Mouse (Mus musculus): Measurements from ENCODE around the gene 4930433I11Rik. TPM values are rescaled to one million over a fixed set of nuclear protein-coding genes. Genes with fewer than 3 reads are reported as not detected.
"Not testable (repeated sequence)": the region's sequence is repeated elsewhere in the genome, so short reads cannot be mapped to it uniquely, and the experiment has no call there.

4930433I11Rik gene
- polyA plus RNA-seq (2016; fragmentation: Nextera tagmentation; extraction: Ambion mirVana): not detected in 2 replicates

GRCm38 (mm10) chr7:40987243-40987642, at the start of gene 4930433I11Rik:
Gene 4930433I11Rik, plus strand, starts transcription at chr7:40987543.
- no peak within 1 kb of the TSS for H3K27ac ChIP-seq
- no peaks in the 10 kb centered on the region for H3K27me3 ChIP-seq (ENCODE audit: insufficient read depth, poor library complexity, severe bottlenecking)
- H3K9me3 ChIP-seq: no peaks in the 10 kb centered on the region
- H3K36me3 ChIP-seq: no peaks in the 10 kb centered on the region
- DNase-seq (ENCODE audit: low spot score): no peak
- no peak within 1 kb of the TSS for H3K4me3 ChIP-seq
- 85% methylated on average over 1 of the region's 1 CpGs for WGBS
- H3K4me1 ChIP-seq (replicated peaks): no peaks in the 10 kb centered on the region

GRCm38 (mm10) chr7:40939371-40939770, 48.0 kb upstream of the 4930433I11Rik start:
- 93% methylated on average over 1 of the region's 1 CpGs for WGBS
- no peak for DNase-seq (ENCODE audit: low spot score)
- H3K9me3 ChIP-seq: no peaks in the 10 kb centered on the region
- no peaks in the 10 kb centered on the region for H3K4me1 ChIP-seq (replicated peaks)
- H3K27ac ChIP-seq: no peak overlapping the region
- H3K36me3 ChIP-seq: no peaks in the 10 kb centered on the region
- no peak overlapping the region for H3K4me3 ChIP-seq
- H3K27me3 ChIP-seq (ENCODE audit: insufficient read depth, poor library complexity, severe bottlenecking): no peaks in the 10 kb centered on the region

GRCm38 (mm10) chr7:40942233-40942935, 45.0 kb upstream of the 4930433I11Rik start:
- Histone ChIP-seq H3K9me3 (no peaks in the 10 kb centered on the region), H3K4me3 (no peak overlapping the region), H3K4me1 (replicated peaks) (no peaks in the 10 kb centered on the region), H3K36me3 (no peaks in the 10 kb centered on the region), H3K27me3 (ENCODE audit: insufficient read depth, poor library complexity, severe bottlenecking) (no peaks in the 10 kb centered on the region), H3K27ac (no peak overlapping the region)
- 55% methylated on average over 3 of the region's 3 CpGs for WGBS
- DNase-seq (ENCODE audit: low spot score): no peak

GRCm38 (mm10) chr7:41032419-41032818, 45.1 kb downstream of the 4930433I11Rik start, which contains the start of gene Gm4884:
Gene Gm4884, plus strand, starts transcription at chr7:41032719.
- 100% methylated on average over 1 of the region's 1 CpGs for WGBS
- H3K36me3 ChIP-seq; H3K4me3 ChIP-seq; H3K4me1 ChIP-seq (replicated peaks); DNase-seq (ENCODE audit: low spot score); H3K27me3 ChIP-seq (ENCODE audit: insufficient read depth, poor library complexity, severe bottlenecking); H3K9me3 ChIP-seq; H3K27ac ChIP-seq: not testable (repeated sequence)

DNA sequence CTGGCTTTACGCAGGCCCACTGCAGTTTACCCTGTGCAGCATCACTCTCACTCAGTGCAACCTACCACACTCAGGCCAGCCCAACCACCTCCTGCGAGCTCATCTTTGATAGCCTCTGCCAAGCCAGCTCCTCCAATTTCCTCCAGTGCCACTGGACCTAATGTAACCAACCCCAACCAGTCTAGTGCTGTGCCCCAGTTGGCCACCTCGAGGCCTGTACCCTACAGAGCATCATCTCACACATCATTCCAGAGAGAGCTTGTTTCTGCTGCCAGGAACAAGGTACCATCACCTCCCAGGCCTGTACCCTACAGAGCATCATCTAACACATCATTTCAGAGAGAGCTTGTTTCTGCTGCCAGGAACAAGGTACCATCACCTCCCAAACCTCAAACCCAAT, 56.7 kb downstream of the 4930433I11Rik start:
- WGBS: 78% methylated on average over 3 of the region's 3 CpGs
- H3K36me3 ChIP-seq: not testable (repeated sequence)

More for the DNA sequence above, 56.7 kb downstream of the 4930433I11Rik start:
- H3K4me1 ChIP-seq (replicated peaks); H3K27ac ChIP-seq; DNase-seq (ENCODE audit: low spot score); H3K27me3 ChIP-seq (ENCODE audit: insufficient read depth, poor library complexity, severe bottlenecking); H3K4me3 ChIP-seq: not testable (repeated sequence)
- H3K9me3 ChIP-seq: peaks cover 20% of the 10 kb centered on the region

Other genes starting within 250 kb of the 4930433I11Rik start
- 7.4 and 9.0 TPM in 2 replicates for gene Vstm2b, start 89.2 kb upstream of the 4930433I11Rik start, polyA plus RNA-seq (2016; fragmentation: Nextera tagmentation; extraction: Ambion mirVana)
- gene Gm4884, start 45.2 kb downstream of the 4930433I11Rik start, polyA plus RNA-seq (2016; fragmentation: Nextera tagmentation; extraction: Ambion mirVana): not detected in 2 replicates
- not detected in 2 replicates for gene Gm5592, start 166.3 kb downstream of the 4930433I11Rik start, polyA plus RNA-seq (2016; fragmentation: Nextera tagmentation; extraction: Ambion mirVana)